8 mouse cellular contexts compared by ENCODE assay signal in the genomic region with DNA sequence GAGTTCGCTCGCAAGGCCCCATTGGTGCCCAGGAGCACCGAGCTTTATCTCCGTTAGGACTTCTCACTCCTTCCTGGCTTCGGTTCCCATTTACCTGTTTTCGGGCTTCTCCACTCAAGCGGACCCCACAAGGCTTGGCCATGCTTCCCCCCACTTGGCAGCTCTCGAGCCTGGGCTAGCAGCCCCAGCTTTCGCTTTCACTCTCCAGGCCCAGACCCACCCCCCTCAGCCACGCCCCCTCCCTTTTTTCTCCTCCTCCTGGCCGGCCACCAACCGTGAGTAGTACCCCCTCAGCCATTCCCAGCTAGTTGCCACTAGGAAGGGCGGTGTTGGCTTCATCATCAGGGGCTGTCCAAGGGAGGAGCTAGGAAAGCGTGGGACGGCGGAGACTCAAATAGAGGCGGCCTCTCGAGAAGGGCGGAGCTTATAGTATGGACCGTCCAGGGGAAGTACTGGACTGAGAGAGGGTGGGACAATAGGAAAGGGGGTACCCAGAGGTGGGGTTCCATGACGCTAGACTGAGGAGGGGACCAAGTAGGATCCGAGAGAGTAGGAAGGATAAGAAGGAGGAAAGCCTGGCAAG. TPM values are rescaled to one million over a fixed set of nuclear protein-coding genes. Genes with fewer than 3 reads are reported as not detected.
DNase-seq lines count a peak whose midpoint lies in the region; ATAC-seq and TF ChIP-seq lines count a peak whose summit lies in the region.

TSS of gene Psme2 (minus strand) at position 366 of the 583 bp plus-strand sequence.

- intact Hi-C loops in heart, postnatal 36 days (cut with DNase I): no loop called here

- peaks cover 67% of the 10 kb centered on the region for H3K4me1 ChIP-seq in G1E (ENCODE audit: insufficient read depth, low read depth, low read length)
- peaks cover 27% of the 10 kb centered on the region for H3K4me1 ChIP-seq in forebrain, embryonic 16.5 days (replicated peaks; ENCODE audit: control insufficient read depth, insufficient read depth, low read length)
- H3K4me1 ChIP-seq in lung, embryonic 14.5 days (ENCODE audit: insufficient read depth): peaks cover 6% of the 10 kb centered on the region; the same call in 1 of the 2 replicates
- peaks cover 9% of the 10 kb centered on the region; the same call in 1 of the 2 replicates for H3K4me1 ChIP-seq in olfactory bulb, adult 2 months (ENCODE audit: control insufficient read depth, insufficient read depth, low read length)

- H3K27ac ChIP-seq in forebrain, embryonic 16.5 days (ENCODE audit: low read length): peak within 1 kb of the TSS; percentile 96
- peak within 1 kb of the TSS; percentile 99 for H3K27ac ChIP-seq in layer of hippocampus, adult 2 months
- H3K27ac ChIP-seq in lung, embryonic 14.5 days (ENCODE audit: low read depth): peak within 1 kb of the TSS; percentile 94
- peak within 1 kb of the TSS; percentile 72 for H3K27ac ChIP-seq in olfactory bulb, adult 2 months (ENCODE audit: insufficient read depth, low read depth, low read length)

- WGBS in forebrain, embryonic 16.5 days: under 1% methylated on average over 22 of the region's 22 CpGs
- under 1% methylated on average over 22 of the region's 22 CpGs for WGBS in lung, embryonic 14.5 days
- under 1% methylated on average over 22 of the region's 22 CpGs for WGBS in olfactory bulb, adult 2 months

- no peak for TF ChIP-seq CTCF in G1E (IDR thresholded peaks at IDR 0.05; ENCODE audit: low read depth, low read length)
- TF ChIP-seq CTCF in layer of hippocampus, adult 2 months (conservative IDR thresholded peaks at IDR 0.05): no peak
- no peak for TF ChIP-seq CTCF in lung, embryonic 14.5 days (IDR thresholded peaks at IDR 0.05; ENCODE audit: low read depth)
- TF ChIP-seq CTCF in olfactory bulb, adult 2 months (IDR thresholded peaks at IDR 0.05; ENCODE audit: insufficient read depth, low read depth, low read length): no peak

- H3K4me3 ChIP-seq in G1E (ENCODE audit: low read depth, low read length): peak within 1 kb of the TSS; percentile 96
- peak within 1 kb of the TSS; percentile 95 for H3K4me3 ChIP-seq in forebrain, embryonic 16.5 days (replicated peaks; ENCODE audit: low read length)
- peak within 1 kb of the TSS; percentile 96 for H3K4me3 ChIP-seq in layer of hippocampus, adult 2 months
- peak within 1 kb of the TSS; percentile 88 for H3K4me3 ChIP-seq in lung, embryonic 14.5 days (ENCODE audit: low read depth, low read length)
- peak within 1 kb of the TSS; percentile 69 for H3K4me3 ChIP-seq in olfactory bulb, adult 2 months (ENCODE audit: insufficient read depth, low read depth, low read length)

- peak; percentile 91 for DNase-seq in G1E (ENCODE audit: low spot score)
- DNase-seq in cerebellum, adult 18-20 months: peak; percentile 74 to 85
- DNase-seq in heart, postnatal 36 days: peak in 1 of 2 experiments; percentile 90
- DNase-seq in layer of hippocampus, adult 2 months (ENCODE audit: low spot score in 2 of 2): peak; percentile 86 to 97
- DNase-seq in lung, embryonic 14.5 days: peak; percentile 98
- peak; percentile 58 to 71 for DNase-seq in thymus, postnatal 10 days (ENCODE audit: low spot score in 2 of 2)

- peak within 1 kb of the TSS; percentile 90 for H3K9ac ChIP-seq in forebrain, embryonic 16.5 days (replicated peaks; ENCODE audit: low read depth, low read length)
- peak within 1 kb of the TSS; percentile 79 for H3K9ac ChIP-seq in lung, embryonic 14.5 days

- TF ChIP-seq POLR2A in olfactory bulb, adult 2 months (IDR thresholded peaks at IDR 0.05; ENCODE audit: insufficient read depth, low read depth, low read length): no peak; the same call in 1 of the 2 replicates

- no peaks in the 10 kb centered on the region for H3K27me3 ChIP-seq in G1E (ENCODE audit: insufficient read depth, low read length)
- H3K27me3 ChIP-seq in forebrain, embryonic 16.5 days (replicated peaks; ENCODE audit: control insufficient read depth, insufficient read depth, low read length): no peaks in the 10 kb centered on the region
- H3K27me3 ChIP-seq in lung, embryonic 14.5 days (ENCODE audit: insufficient read depth, low read length): no peaks in the 10 kb centered on the region

- ATAC-seq in G1E (ENCODE audit: extremely low read depth, insufficient number of reproducible peaks, low FRiP score, poor library complexity, severe bottlenecking): peak; percentile 87
- peak; percentile 96 for ATAC-seq in forebrain, embryonic 16.5 days
- ATAC-seq in lung, embryonic 14.5 days (ENCODE audit: insufficient read depth): peak; percentile 98

- peaks cover 58% of the 10 kb centered on the region for H3K36me3 ChIP-seq in G1E (replicated peaks)
- H3K36me3 ChIP-seq in forebrain, embryonic 16.5 days (ENCODE audit: control insufficient read depth, insufficient read depth): peaks cover 8% of the 10 kb centered on the region
- peaks cover 34% of the 10 kb centered on the region for H3K36me3 ChIP-seq in lung, embryonic 14.5 days (ENCODE audit: insufficient read depth)

- H3K4me2 ChIP-seq in forebrain, embryonic 16.5 days (ENCODE audit: low read length): peak within 1 kb of the TSS; percentile 91
- H3K4me2 ChIP-seq in lung, embryonic 14.5 days: peak within 1 kb of the TSS; percentile 94

- no peaks in the 10 kb centered on the region for H3K9me3 ChIP-seq in G1E (replicated peaks)
- H3K9me3 ChIP-seq in forebrain, embryonic 16.5 days (ENCODE audit: control insufficient read depth, low read length): no peaks in the 10 kb centered on the region
- no peaks in the 10 kb centered on the region for H3K9me3 ChIP-seq in lung, embryonic 14.5 days (ENCODE audit: low read depth, low read length)

RNA-seq across cellular contexts. Expression of gene Psme2, which starts in this region (rescaled TPM):
- total RNA-seq in G1E (2014; fragmentation: Nextera tagmentation) (59.4 and 109 TPM in 2 replicates), G1E (2017) (163 and 165 TPM in 2 replicates)
- 33.4 and 50.8 TPM in 2 replicates for polyA plus RNA-seq in G1E (2012)
- polyA plus RNA-seq in forebrain, embryonic 16.5 days (2015; fragmentation: Nextera tagmentation; extraction: Ambion mirVana): 179 and 182 TPM in 2 replicates
- total RNA-seq in heart, postnatal 36 days (2021): 100 to 1,000 TPM; 103 to 107 TPM
- total RNA-seq in layer of hippocampus, adult 2 months (2021): 10 to 100 TPM; 45.2 to 60.4 TPM
- polyA plus RNA-seq in lung, embryonic 14.5 days (2014; fragmentation: Nextera tagmentation; extraction: Ambion mirVana): 228 and 242 TPM in 2 replicates
- polyA plus RNA-seq in olfactory bulb, adult 2 months (2012; ENCODE audit: insufficient read depth, insufficient read length, low replicate concordance, missing spikeins): not detected in 2 replicates
